Mouse (Mus musculus) liver, embryonic 15.5 days (tissue): ENCODE results near the gene Mrps16. TPM values are rescaled to one million over a fixed set of nuclear protein-coding genes. Genes with fewer than 3 reads are reported as not detected.
A peak's percentile ranks its signal among the peaks of the same experiment; 100 is the strongest.

Source experiments
- ATAC-seq: fragments of 200-750 bp; cut with Nextera tagmentation; 2 replicates; pipeline ENCODE4 v1.8.0; 2017; ENCODE audit warnings: moderate number of reproducible peaks, mild to moderate bottlenecking, moderate library complexity; ENCODE audit not compliant: insufficient read depth
- H3K27ac ChIP-seq: fragments of 300-500 bp; sonication (generic); replicated peaks from 2 replicates; pipeline ENCODE4 v1.5.1; 2015; ENCODE audit warnings: mild to moderate bottlenecking, inconsistent platforms
- H3K27me3 ChIP-seq: fragments of 300-500 bp; sonication (generic); 2 replicates; pipeline ENCODE4 v1.6.1; 2015; ENCODE audit warnings: mild to moderate bottlenecking, inconsistent platforms
- H3K36me3 ChIP-seq: fragments of 300-500 bp; sonication (generic); replicated peaks from 2 replicates; pipeline ENCODE4 v1.6.1; 2015; ENCODE audit warnings: moderate library complexity, mild to moderate bottlenecking, inconsistent platforms
- H3K4me1 ChIP-seq: fragments of 300-500 bp; sonication (generic); replicated peaks from 2 replicates; pipeline ENCODE4 v1.6.1; 2015; ENCODE audit warnings: inconsistent platforms
- H3K4me2 ChIP-seq: fragments of 300-500 bp; sonication (generic); 2 replicates; pipeline ENCODE4 v1.6.1; 2015; ENCODE audit warnings: moderate library complexity, mild to moderate bottlenecking, inconsistent platforms
- H3K4me3 ChIP-seq: fragments of 300-500 bp; sonication (generic); replicated peaks from 2 replicates; pipeline ENCODE4 v1.5.1; 2015; ENCODE audit warnings: mild to moderate bottlenecking, inconsistent platforms
- H3K9ac ChIP-seq: fragments of 300-500 bp; sonication (generic); 2 replicates; pipeline ENCODE4 v1.6.1; 2015; ENCODE audit warnings: moderate library complexity, mild to moderate bottlenecking, inconsistent platforms
- H3K9me3 ChIP-seq: fragments of 300-500 bp; sonication (generic); replicated peaks from 2 replicates; pipeline ENCODE4 v1.6.1; 2016; ENCODE audit warnings: inconsistent platforms
- WGBS: fragments of 180-500 bp; shearing (Covaris S2); methylation state at CpG from one replicate; pipeline ENCODE4 v1.1.7; 2015; ENCODE audit warnings: mixed read lengths; ENCODE audit not compliant: insufficient replicate concordance; 5-methylcytosine and 5-hydroxymethylcytosine counted together
- polyA plus RNA-seq: library from polyadenylated mRNA; unstranded; fragments of >200 nt; fragmentation: Nextera tagmentation; extraction: Ambion mirVana; gene quantifications from 2 replicates; pipeline ENCODE4 v1.2.1, GENCODE M21; 2015

Gene Mrps16
- polyA plus RNA-seq, 1 experiment from 2014 or later: 48.3 TPM

DNA sequence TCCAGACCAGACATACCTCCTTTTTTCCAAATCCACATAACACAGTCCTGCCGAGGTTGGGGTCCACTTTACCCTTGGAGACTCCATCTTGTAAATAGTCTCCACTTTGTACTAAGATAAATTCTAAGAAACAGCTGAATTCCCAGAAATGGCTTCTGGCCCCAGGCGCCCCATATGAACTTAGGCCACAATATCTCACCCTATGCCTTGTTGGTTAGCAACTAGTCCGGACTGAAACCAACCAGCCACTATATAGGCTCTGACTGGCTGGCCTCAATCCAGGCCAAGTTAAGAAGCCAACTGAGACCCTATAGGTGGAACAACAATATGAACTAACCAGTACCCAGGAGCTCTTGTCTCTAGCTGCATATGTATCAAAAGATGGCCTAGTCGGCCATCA is 1.1 kb downstream of the Mrps16 start:
- H3K4me1 ChIP-seq: peaks cover 36% of the 10 kb centered on the region
- 0 out of 2 replicates have a peak overlapping the region, but pooled peaks have one; percentile 36 for H3K27ac ChIP-seq
- no peaks in the 10 kb centered on the region for H3K9me3 ChIP-seq
- ATAC-seq: no peak
- peak overlapping the region; percentile 81 for H3K4me2 ChIP-seq
- no peaks in the 10 kb centered on the region for H3K27me3 ChIP-seq
- no peak overlapping the region for H3K9ac ChIP-seq
- WGBS: 49% methylated on average over 4 of the region's 4 CpGs
- H3K36me3 ChIP-seq: peaks cover 18% of the 10 kb centered on the region
- peak overlapping the region; percentile 81; the same call in 1 of the 2 replicates for H3K4me3 ChIP-seq

DNA sequence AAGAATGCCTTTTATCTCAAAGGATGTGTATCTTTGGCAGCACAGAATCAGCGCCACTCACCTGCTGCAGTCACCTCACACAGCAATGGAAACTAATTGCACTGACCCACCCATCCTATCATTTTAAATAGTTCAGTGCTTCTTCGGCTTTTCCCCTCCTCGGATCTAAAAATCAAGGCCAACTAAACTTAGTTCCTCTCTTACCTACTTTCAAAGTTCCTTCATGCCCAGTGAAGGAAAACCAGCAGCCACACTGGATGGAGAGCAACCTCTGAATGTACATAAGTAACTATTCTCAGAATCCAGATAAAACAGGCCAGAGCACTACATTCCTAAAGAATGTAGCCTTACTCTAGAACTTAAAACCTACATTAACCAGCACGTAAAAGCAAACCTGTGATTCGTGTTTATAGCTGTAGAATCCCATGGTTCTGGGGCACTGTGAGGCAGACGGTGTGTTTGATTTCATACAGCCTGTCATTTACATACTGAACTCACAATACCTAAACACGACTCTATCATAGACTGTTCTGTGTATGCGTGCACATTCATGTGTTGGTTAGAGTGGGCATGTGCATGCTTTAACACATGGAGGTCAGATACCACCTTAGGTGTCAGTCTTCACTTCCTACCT is 3.9 kb downstream of the Mrps16 start:
- H3K9me3 ChIP-seq: no peaks in the 10 kb centered on the region
- H3K36me3 ChIP-seq: peaks cover 41% of the 10 kb centered on the region
- no peaks in the 10 kb centered on the region for H3K27me3 ChIP-seq
- H3K27ac ChIP-seq: peak overlapping the region; percentile 82
- peaks cover 55% of the 10 kb centered on the region for H3K4me1 ChIP-seq
- 75% methylated on average over 8 of the region's 8 CpGs for WGBS
- no peak for ATAC-seq
- H3K9ac ChIP-seq: peak overlapping the region; percentile 91; the same call in 1 of the 2 replicates
- H3K4me2 ChIP-seq: peak overlapping the region; percentile 74
- peak overlapping the region; percentile 80 for H3K4me3 ChIP-seq

DNA sequence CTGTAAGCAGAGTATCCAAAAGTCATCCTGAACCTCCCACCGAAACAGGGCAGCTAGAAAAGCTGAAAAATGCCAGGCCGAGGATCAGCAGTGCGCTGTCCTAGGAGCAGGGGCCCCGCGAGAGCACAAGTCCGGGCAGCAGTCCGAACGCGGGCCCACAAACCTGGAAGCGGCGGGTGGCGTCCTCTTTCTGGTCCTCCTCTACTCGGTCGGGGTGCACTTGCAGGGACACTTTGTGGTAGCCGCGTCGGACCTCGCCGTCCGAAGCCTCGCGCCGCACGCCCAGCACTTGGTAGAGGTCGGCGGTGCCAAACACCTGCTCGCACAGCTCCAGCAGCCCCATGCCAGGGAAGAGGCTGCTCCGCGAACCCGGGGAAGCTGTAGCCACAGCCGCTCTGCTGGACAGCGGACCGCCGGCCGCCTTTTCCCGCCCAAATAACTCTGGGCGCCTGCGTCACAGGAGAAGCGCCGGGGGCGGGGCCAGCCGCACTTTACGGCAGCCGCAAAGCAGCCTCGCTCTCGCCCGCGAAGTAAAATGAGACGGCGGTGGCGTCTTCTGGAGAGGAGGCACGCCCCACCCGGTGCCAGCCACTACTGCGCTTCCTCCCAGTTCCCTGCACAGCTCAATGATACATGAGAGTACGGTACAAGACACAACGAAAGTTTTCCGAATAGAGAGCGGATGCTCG is 4.8 kb downstream of the Mrps16 start, which contains the start of gene Dnajc9:
Gene Dnajc9 (minus strand): TSS at position 470 of the 689 bp plus-strand sequence.
- ATAC-seq: peak; percentile 63
- WGBS: under 1% methylated on average over 59 of the region's 59 CpGs
- Histone ChIP-seq H3K4me3 (peak within 1 kb of the TSS; percentile 80), H3K4me1 (peaks cover 46% of the 10 kb centered on the region), H3K27ac (peak within 1 kb of the TSS; percentile 82), H3K27me3 (no peaks in the 10 kb centered on the region), H3K9ac (peak within 1 kb of the TSS; percentile 91), H3K36me3 (peaks cover 51% of the 10 kb centered on the region), H3K4me2 (peak within 1 kb of the TSS; percentile 74), H3K9me3 (no peaks in the 10 kb centered on the region)

DNA sequence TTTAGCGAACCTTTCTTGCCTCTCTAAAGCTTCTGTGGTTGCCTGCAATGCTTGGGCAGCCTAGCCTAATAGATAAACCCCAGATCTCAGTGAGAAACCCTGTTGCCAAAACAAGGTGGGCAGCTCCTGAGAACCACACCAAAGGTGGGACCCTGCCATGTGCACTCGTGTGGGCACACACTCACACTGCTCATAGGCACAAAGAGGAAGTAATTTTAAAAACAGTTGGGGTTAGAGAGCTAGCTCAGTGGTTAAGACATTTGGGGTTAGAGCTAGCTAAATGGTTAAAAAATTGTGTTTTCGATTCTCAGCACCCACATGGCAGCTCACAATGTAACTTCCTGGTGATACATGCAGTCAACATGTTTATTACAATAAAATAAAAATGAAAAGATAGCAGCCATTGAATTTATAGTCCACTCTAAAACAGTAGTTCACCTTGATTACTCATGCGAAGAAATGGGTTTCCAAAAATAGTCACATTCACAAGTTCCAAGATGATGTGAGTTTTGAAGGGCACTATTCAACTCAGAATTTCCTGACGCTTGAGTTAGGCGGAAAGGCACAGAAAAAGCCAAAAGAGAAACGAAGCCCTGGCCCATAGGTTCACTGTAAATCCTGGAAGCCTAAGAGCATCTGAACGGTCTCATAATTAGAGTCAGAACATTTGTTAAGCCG is 13.5 kb downstream of the Mrps16 start:
- H3K4me2 ChIP-seq: no peak overlapping the region
- H3K9ac ChIP-seq: no peak overlapping the region
- H3K9me3 ChIP-seq: no peaks in the 10 kb centered on the region
- WGBS: 68% methylated on average over 9 of the region's 9 CpGs
- no peaks in the 10 kb centered on the region for H3K27me3 ChIP-seq
- no peak overlapping the region for H3K4me3 ChIP-seq
- H3K36me3 ChIP-seq: peaks cover 57% of the 10 kb centered on the region
- no peak for ATAC-seq
- peaks cover 32% of the 10 kb centered on the region for H3K4me1 ChIP-seq
- H3K27ac ChIP-seq: no peak overlapping the region

DNA sequence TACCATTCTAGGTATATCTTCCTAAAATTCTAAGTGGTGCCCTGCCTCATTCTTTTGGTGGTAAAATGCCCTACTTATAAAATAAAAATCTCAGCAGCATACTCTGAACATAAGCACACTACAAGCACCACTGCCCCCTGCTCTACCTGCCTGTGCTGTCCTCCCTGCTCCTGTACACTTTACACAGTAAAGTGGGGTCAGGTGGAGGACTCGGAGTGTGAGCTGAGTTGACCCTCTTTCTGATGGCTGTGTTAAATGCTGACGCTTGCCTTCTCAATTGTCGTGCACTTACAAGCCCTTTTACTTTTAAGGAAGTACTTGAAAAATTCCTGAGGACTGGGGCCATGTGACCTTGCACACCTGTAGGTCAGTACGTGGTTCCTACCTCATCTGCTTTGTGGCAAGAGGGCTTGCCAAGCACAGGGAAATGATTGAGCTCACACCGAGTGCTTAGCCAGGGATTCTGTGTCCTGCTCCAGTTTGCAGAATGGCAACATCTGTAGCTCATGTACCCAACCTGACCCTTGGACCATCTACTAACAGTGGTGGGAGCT is 14.3 kb downstream of the Mrps16 start:
- H3K4me1 ChIP-seq: peaks cover 32% of the 10 kb centered on the region
- peaks cover 55% of the 10 kb centered on the region for H3K36me3 ChIP-seq
- no peak overlapping the region for H3K4me3 ChIP-seq
- no peak overlapping the region for H3K9ac ChIP-seq
- no peak for ATAC-seq
- no peak overlapping the region for H3K4me2 ChIP-seq
- H3K27ac ChIP-seq: no peak overlapping the region
- 66% methylated on average over 5 of the region's 5 CpGs for WGBS
- no peaks in the 10 kb centered on the region for H3K27me3 ChIP-seq
- no peaks in the 10 kb centered on the region for H3K9me3 ChIP-seq

DNA sequence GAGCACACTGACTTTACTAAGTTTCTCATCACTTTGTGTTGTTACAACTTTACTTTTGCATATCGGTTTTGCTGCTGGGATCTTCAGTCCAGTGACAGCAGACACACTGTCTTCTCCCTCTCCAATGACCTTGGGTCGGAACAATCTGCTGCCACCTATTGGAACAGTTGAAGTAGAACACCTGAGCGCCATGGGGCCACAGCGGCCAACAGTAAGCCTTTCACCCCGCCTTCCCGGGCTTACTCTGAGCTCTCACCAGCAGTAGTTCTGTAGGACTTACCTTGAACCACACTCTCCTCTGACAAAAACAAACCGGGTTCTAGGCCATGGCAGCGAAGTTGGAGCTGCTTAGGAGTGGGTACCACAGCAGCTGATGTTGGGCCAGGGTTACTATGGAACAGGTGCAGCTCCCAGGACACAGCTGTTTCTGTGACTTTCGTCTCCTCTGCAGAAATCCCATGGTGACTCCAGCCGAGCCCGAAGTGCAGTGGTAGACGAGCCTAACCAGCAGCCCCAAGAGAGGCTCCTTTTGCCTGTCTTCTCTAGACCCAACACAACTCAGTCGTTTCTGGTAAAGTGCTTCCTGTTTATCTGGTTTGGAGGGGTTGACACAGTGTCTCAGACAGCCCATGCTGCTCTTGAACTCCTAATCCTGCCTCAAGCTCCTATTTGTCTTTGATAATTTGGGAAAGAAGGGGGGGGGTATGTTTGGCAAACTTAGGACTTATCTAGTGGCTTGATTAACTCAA is 14.9 kb downstream of the Mrps16 start:
- H3K4me2 ChIP-seq: peak overlapping the region; percentile 19; the same call in 1 of the 2 replicates
- no peak overlapping the region for H3K9ac ChIP-seq
- no peaks in the 10 kb centered on the region for H3K9me3 ChIP-seq
- whole genome bisulfite sequencing: 28% methylated on average over 13 of the region's 13 CpGs
- H3K36me3 ChIP-seq: peaks cover 55% of the 10 kb centered on the region
- peak; percentile 69 for ATAC-seq
- no peaks in the 10 kb centered on the region for H3K27me3 ChIP-seq
- H3K27ac ChIP-seq: no peak overlapping the region
- H3K4me1 ChIP-seq: peaks cover 32% of the 10 kb centered on the region
- no peak overlapping the region for H3K4me3 ChIP-seq

DNA sequence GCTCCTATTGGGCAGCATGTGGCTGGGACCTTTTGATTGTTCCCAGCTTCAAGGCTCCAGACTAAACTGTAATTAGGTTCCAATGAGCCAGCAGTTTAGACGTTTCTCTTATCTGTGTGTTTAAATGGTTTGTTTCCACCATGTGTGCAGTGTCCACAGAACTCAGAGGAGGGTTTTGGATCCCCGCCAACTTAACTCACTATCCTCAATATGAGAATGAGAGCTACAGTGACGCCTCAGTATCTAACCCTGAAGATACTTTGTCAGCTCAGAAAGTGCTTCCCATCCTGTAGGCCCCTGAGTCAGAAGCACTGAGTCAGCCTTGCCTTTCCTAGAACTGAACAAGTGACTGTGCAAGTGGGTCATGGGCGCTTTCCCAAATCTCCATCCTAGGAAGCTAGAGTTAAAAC is 16.3 kb downstream of the Mrps16 start:
- H3K4me2 ChIP-seq: no peak overlapping the region
- WGBS: 39% methylated on average over 4 of the region's 4 CpGs
- H3K4me1 ChIP-seq: peaks cover 32% of the 10 kb centered on the region
- no peak overlapping the region for H3K9ac ChIP-seq
- H3K4me3 ChIP-seq: no peak overlapping the region
- H3K36me3 ChIP-seq: peaks cover 50% of the 10 kb centered on the region
- ATAC-seq: peak; percentile 39; the same call in 1 of the 2 replicates
- 0 out of 2 replicates have a peak overlapping the region, but pooled peaks have one; percentile 6 for H3K27ac ChIP-seq
- H3K27me3 ChIP-seq: no peaks in the 10 kb centered on the region
- no peaks in the 10 kb centered on the region for H3K9me3 ChIP-seq

DNA sequence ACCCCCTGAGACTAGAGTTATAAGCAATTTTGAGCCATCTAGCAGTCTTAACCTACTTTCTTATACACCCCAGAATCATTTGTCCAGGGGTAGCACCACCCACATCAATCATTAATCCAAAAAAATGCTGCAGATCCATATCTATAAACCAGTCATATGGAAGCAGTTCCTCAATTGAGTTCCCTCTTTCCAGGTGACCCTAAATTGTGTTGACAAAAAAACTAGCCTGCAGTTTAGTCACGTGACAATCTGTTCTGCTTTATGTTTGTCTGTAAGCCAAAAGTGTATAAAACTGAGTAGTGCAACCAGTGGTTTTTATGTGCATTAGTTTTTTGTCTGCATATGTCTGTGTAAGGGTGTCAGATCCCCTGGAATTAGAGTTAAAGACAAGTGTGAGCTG is 21.6 kb downstream of the Mrps16 start:
- Histone ChIP-seq H3K4me2 (no peak overlapping the region), H3K27ac (no peak overlapping the region), H3K9ac (no peak overlapping the region), H3K36me3 (peaks cover 34% of the 10 kb centered on the region; the same call in 1 of the 2 replicates), H3K4me1 (peaks cover 4% of the 10 kb centered on the region), H3K27me3 (no peaks in the 10 kb centered on the region), H3K4me3 (no peak overlapping the region), H3K9me3 (no peaks in the 10 kb centered on the region)
- WGBS: 74% methylated on average over 1 of the region's 1 CpGs
- no peak for ATAC-seq

DNA sequence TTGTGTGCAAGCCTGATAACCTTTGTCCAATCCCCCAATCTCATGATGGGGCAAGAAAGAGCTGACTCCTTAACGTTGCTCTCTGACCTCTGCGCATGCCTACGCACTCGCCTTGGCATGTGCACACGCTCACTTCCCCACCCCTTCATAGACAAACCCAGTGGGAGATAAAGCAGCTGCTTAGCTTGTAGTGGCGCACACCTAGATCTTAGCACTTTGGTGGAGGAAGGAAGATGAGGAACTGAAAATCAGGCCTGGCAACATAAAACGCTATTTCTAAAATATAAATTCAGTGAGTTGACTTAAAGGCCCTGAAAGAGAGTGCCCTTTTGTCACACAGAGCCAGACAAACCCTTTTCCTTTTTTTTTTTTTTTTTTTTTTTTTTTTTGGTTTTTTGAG is 22.6 kb downstream of the Mrps16 start:
- H3K4me2 ChIP-seq: no peak overlapping the region
- H3K9ac ChIP-seq: no peak overlapping the region
- 69% methylated on average over 7 of the region's 7 CpGs for WGBS
- no peak for ATAC-seq
- H3K9me3 ChIP-seq: no peaks in the 10 kb centered on the region
- H3K27ac ChIP-seq: no peak overlapping the region
- peaks cover 27% of the 10 kb centered on the region; the same call in 1 of the 2 replicates for H3K36me3 ChIP-seq
- H3K27me3 ChIP-seq: no peaks in the 10 kb centered on the region
- no peaks in the 10 kb centered on the region for H3K4me1 ChIP-seq
- H3K4me3 ChIP-seq: no peak overlapping the region

DNA sequence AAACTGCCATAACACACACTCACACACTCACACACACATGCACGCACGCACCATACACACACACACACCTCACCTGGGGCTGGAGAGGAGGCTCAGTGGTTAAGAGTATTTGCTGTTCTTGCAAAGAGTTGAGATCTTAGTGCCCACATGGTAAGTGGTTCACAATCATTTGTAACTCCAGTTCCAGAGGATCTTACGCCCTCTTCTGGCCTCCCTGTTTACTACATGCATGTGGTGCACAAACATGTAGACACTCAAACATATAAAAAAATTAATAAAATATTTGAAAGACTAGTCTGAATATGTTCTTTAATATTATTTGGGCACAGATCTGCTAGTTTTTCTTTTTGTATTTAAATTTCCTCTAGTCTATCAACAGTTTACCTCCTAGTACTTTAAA is 25.2 kb downstream of the Mrps16 start:
- Histone ChIP-seq H3K36me3 (peaks cover 22% of the 10 kb centered on the region), H3K4me3 (no peak overlapping the region), H3K9ac (no peak overlapping the region), H3K9me3 (no peaks in the 10 kb centered on the region), H3K4me1 (no peaks in the 10 kb centered on the region), H3K27ac (no peak overlapping the region), H3K27me3 (no peaks in the 10 kb centered on the region), H3K4me2 (no peak overlapping the region)
- ATAC-seq: no peak
- 78% methylated on average over 3 of the region's 3 CpGs for WGBS
